10 mouse cellular contexts compared by ENCODE assay signal in genomic region chr6:90288265-90288664, GRCm38 (mm10). TPM values are rescaled to one million over a fixed set of nuclear protein-coding genes. Genes with fewer than 3 reads are reported as not detected.
A peak's percentile ranks its signal among the peaks of the same experiment; 100 is the strongest.
DNase-seq lines count a peak whose midpoint lies in the region; ATAC-seq and TF ChIP-seq lines count a peak whose summit lies in the region.
"Had no signal": no experiment of that assay in that cellular context is flagged by ENCODE, and none has a peak within 500 bp of the region (broad histone marks: within the 10 kb centered on the region; RNA-seq: fewer than 3 reads in every experiment).

No protein-coding gene starts in this region.

- TF ChIP-seq CTCF in kidney, postnatal 0 days (IDR thresholded peaks at IDR 0.05; ENCODE audit: low read depth) = peak; percentile 66

- no peak overlapping the region for H3K9ac ChIP-seq in kidney, postnatal 0 days (ENCODE audit: low read depth, low read length)
- H3K9ac ChIP-seq in kidney, embryonic 14.5 days (ENCODE audit: low read depth, low read length) = no peak overlapping the region

- 54% methylated on average over 12 of the region's 12 CpGs for WGBS in kidney, postnatal 0 days
- WGBS in kidney, embryonic 14.5 days = 59% methylated on average over 12 of the region's 12 CpGs

- no peaks in the 10 kb centered on the region for H3K4me1 ChIP-seq in kidney, postnatal 0 days (replicated peaks; ENCODE audit: insufficient read depth, low read length)
- no peaks in the 10 kb centered on the region for H3K4me1 ChIP-seq in kidney, embryonic 14.5 days (ENCODE audit: control insufficient read depth, insufficient read depth, low read length)

- ATAC-seq in kidney, postnatal 0 days (replicated peaks; ENCODE audit: low FRiP score, low read depth) = no peak
- no peak for ATAC-seq in kidney, embryonic 14.5 days (ENCODE audit: low FRiP score, low TSS enrichment)
- no peak for ATAC-seq in erythroid progenitor cell, adult 5-6 weeks (replicated peaks; ENCODE audit: low FRiP score, poor library complexity, severe bottlenecking)

- DNase-seq in adrenal gland, adult 8-10 months = peak; percentile 5
- no peak for DNase-seq in adrenal gland, postnatal 4 days (ENCODE audit: low spot score in 2 of 2)
- peak; percentile 38 for DNase-seq in kidney, postnatal 0 days (ENCODE audit: low spot score)
- DNase-seq in 3T3-L1 (ENCODE audit: low read depth, low spot score) (peak; percentile 77), MN1 (ENCODE audit: low spot score) (no peak)
- DNase-seq in embryo, embryonic 11.5 days (ENCODE audit: low read depth, low spot score) = peak; percentile 5

- no peak overlapping the region for H3K4me2 ChIP-seq in kidney, postnatal 0 days (ENCODE audit: low read length)
- H3K4me2 ChIP-seq in kidney, embryonic 14.5 days (replicated peaks; ENCODE audit: low read depth, low read length) = no peak overlapping the region

- no peaks in the 10 kb centered on the region for H3K36me3 ChIP-seq in kidney, postnatal 0 days (ENCODE audit: insufficient read depth, low read length)
- no peaks in the 10 kb centered on the region for H3K36me3 ChIP-seq in kidney, embryonic 14.5 days (ENCODE audit: control insufficient read depth, insufficient read depth, low read length)

- no peaks in the 10 kb centered on the region for H3K27me3 ChIP-seq in kidney, postnatal 0 days (ENCODE audit: insufficient read depth, low read length)
- H3K27me3 ChIP-seq in kidney, embryonic 14.5 days (ENCODE audit: control insufficient read depth, insufficient read depth, low read length) = no peaks in the 10 kb centered on the region

- H3K4me3 ChIP-seq in kidney, postnatal 0 days (replicated peaks; ENCODE audit: low read depth, low read length) = no peak overlapping the region
- no peak overlapping the region for H3K4me3 ChIP-seq in kidney, embryonic 14.5 days (ENCODE audit: low read length)

- H3K27ac ChIP-seq in kidney, postnatal 0 days = no peak overlapping the region
- no peak overlapping the region for H3K27ac ChIP-seq in kidney, embryonic 14.5 days (ENCODE audit: low read depth, low read length)

- no peaks in the 10 kb centered on the region for H3K9me3 ChIP-seq in kidney, postnatal 0 days (replicated peaks; ENCODE audit: low read length)
- H3K9me3 ChIP-seq in kidney, embryonic 14.5 days (ENCODE audit: control insufficient read depth, low read length) = no peaks in the 10 kb centered on the region; the same call in 1 of the 2 replicates

RNA-seq across cellular contexts. Expression of gene BC048671, which starts 12.8 kb away (rescaled TPM):
- not detected for total RNA-seq in adrenal gland, adult 8-10 months (2022)
- total RNA-seq in adrenal gland, postnatal 4 days (2021) = not detected
- not detected in 2 replicates for polyA plus RNA-seq in kidney, postnatal 0 days (2015; fragmentation: Nextera tagmentation; extraction: Ambion mirVana)
- not detected in 2 replicates for polyA plus RNA-seq in kidney, embryonic 14.5 days (2014; fragmentation: Nextera tagmentation; extraction: Ambion mirVana)
- total RNA-seq in erythroid progenitor cell, adult 5-6 weeks (2015; ENCODE audit: low replicate concordance) = not detected in 2 replicates
- total RNA-seq in erythroid progenitor cell, adult 5-6 weeks (2017; ENCODE audit: low replicate concordance) = not detected in 2 replicates
- total RNA-seq: layer of hippocampus, adult 18-20 months had no signal
- polyA plus RNA-seq: C2C12 had no signal

RNA-seq across cellular contexts. Expression of gene Chst13, which starts 36.7 kb away (rescaled TPM):
- under 1 TPM in 1 of 4 experiments, not detected in 3; 0.30 TPM for total RNA-seq in adrenal gland, adult 8-10 months (2022)
- total RNA-seq in adrenal gland, postnatal 4 days (2021) = 1 to 10 TPM in 1 of 2 experiments, under 1 TPM in 1; 0.59 to 1.1 TPM
- 4.4 and 6.0 TPM in 2 replicates for polyA plus RNA-seq in kidney, postnatal 0 days (2015; fragmentation: Nextera tagmentation; extraction: Ambion mirVana)
- polyA plus RNA-seq in kidney, embryonic 14.5 days (2014; fragmentation: Nextera tagmentation; extraction: Ambion mirVana) = 4.1 and 4.8 TPM in 2 replicates
- 0.72 and 1.7 TPM in 2 replicates for total RNA-seq in erythroid progenitor cell, adult 5-6 weeks (2015; ENCODE audit: low replicate concordance)
- total RNA-seq in erythroid progenitor cell, adult 5-6 weeks (2017; ENCODE audit: low replicate concordance) = not detected in 2 replicates
- total RNA-seq: layer of hippocampus, adult 18-20 months had no signal

RNA-seq across cellular contexts. Expression of gene Vmn1r54, which starts 42.2 kb away (rescaled TPM):
- total RNA-seq in adrenal gland, adult 8-10 months (2022) = not detected
- not detected for total RNA-seq in adrenal gland, postnatal 4 days (2021)
- not detected in 2 replicates for polyA plus RNA-seq in kidney, postnatal 0 days (2015; fragmentation: Nextera tagmentation; extraction: Ambion mirVana)
- polyA plus RNA-seq in kidney, embryonic 14.5 days (2014; fragmentation: Nextera tagmentation; extraction: Ambion mirVana) = not detected in 2 replicates
- not detected in 2 replicates for total RNA-seq in erythroid progenitor cell, adult 5-6 weeks (2015; ENCODE audit: low replicate concordance)
- not detected in 2 replicates for total RNA-seq in erythroid progenitor cell, adult 5-6 weeks (2017; ENCODE audit: low replicate concordance)
- total RNA-seq: layer of hippocampus, adult 18-20 months had no signal
- polyA plus RNA-seq: C2C12 had no signal

RNA-seq across cellular contexts. Expression of gene Uroc1, which starts 44.8 kb away (rescaled TPM):
- total RNA-seq in adrenal gland, adult 8-10 months (2022) = under 1 TPM in 3 of 4 experiments, not detected in 1; 0.15 to 0.24 (median 0.17) TPM
- 10 to 100 TPM in 1 of 2 experiments, under 1 TPM in 1; 0.70 to 12.4 TPM for total RNA-seq in adrenal gland, postnatal 4 days (2021)
- 0.38 and 0.69 TPM in 2 replicates for polyA plus RNA-seq in kidney, postnatal 0 days (2015; fragmentation: Nextera tagmentation; extraction: Ambion mirVana)
- 0.05 TPM in 1 of 2 replicates, not detected in the other for polyA plus RNA-seq in kidney, embryonic 14.5 days (2014; fragmentation: Nextera tagmentation; extraction: Ambion mirVana)
- total RNA-seq in erythroid progenitor cell, adult 5-6 weeks (2015; ENCODE audit: low replicate concordance) = not detected in 2 replicates
- total RNA-seq in erythroid progenitor cell, adult 5-6 weeks (2017; ENCODE audit: low replicate concordance) = not detected in 2 replicates
- total RNA-seq: layer of hippocampus, adult 18-20 months had no signal
- polyA plus RNA-seq: C2C12 had no signal

Comparison
In these comparisons a context has a peak if more than half of its experiments do, and no peak if none do; other contexts are left out.
1. DNase-seq: peak in adrenal gland, adult 8-10 months (single experiment), kidney, postnatal 0 days (single experiment), 3T3-L1 (single experiment) and embryo, embryonic 11.5 days (single experiment); none in adrenal gland, postnatal 4 days (0 of 2) and MN1 (single experiment).